Mouse (Mus musculus) kidney, embryonic 16.5 days (tissue): ENCODE measurements at regions not wholly inside any gene's neighbourhood (a gene's known extent, or its start where the extent isn't known, plus 50 kb on each side); places are given as distances from the start of the nearest gene placed in this dataset.

Experiments used
- ATAC-seq: fragments of 200-750 bp; cut with Nextera tagmentation; 2 replicates; pipeline ENCODE4 v1.8.0; 2017; ENCODE audit warnings: moderate TSS enrichment; ENCODE audit not compliant: low FRiP score, low TSS enrichment
- H3K27ac ChIP-seq: fragments of 300-500 bp; sonication (generic); 2 replicates; pipeline ENCODE4 v1.5.1; 2014; ENCODE audit warnings: low read length
- H3K27me3 ChIP-seq: fragments of 300-500 bp; sonication (generic); 2 replicates; pipeline ENCODE4 v1.6.1; 2014; ENCODE audit warnings: low read length, control low read depth, mixed read lengths; ENCODE audit not compliant: insufficient read depth
- H3K36me3 ChIP-seq: fragments of 300-500 bp; sonication (generic); 2 replicates; pipeline ENCODE4 v1.6.1; 2014; ENCODE audit warnings: low read length, control low read depth, mixed read lengths; ENCODE audit not compliant: insufficient read depth
- H3K4me1 ChIP-seq: fragments of 300-500 bp; sonication (generic); 2 replicates; pipeline ENCODE4 v1.6.1; 2014; ENCODE audit warnings: low read length, control low read depth, mixed read lengths; ENCODE audit not compliant: insufficient read depth
- H3K4me2 ChIP-seq: fragments of 300-500 bp; sonication (generic); replicated peaks from 2 replicates; pipeline ENCODE4 v1.6.1; 2014; ENCODE audit warnings: low read depth, low read length
- H3K4me3 ChIP-seq: fragments of 300-500 bp; sonication (generic); 2 replicates; pipeline ENCODE4 v1.5.1; 2014; ENCODE audit warnings: mild to moderate bottlenecking, low read length
- H3K9ac ChIP-seq: fragments of 300-500 bp; sonication (generic); replicated peaks from 2 replicates; pipeline ENCODE4 v1.6.1; 2014; ENCODE audit warnings: low read length
- H3K9me3 ChIP-seq: fragments of 300-500 bp; sonication (generic); 2 replicates; pipeline ENCODE4 v1.6.1; 2016; ENCODE audit warnings: low read length, control low read depth
- WGBS: fragments of 180-500 bp; shearing (Covaris S2); extraction: QIAGEN DNeasy Blood & Tissue Kit; methylation state at CpG from one replicate; pipeline ENCODE4 v1.1.7; 2014; 5-methylcytosine and 5-hydroxymethylcytosine counted together

GRCm38 (mm10) chr2:133134878-133135277, 189.2 kb upstream of the Fermt1 start:
- 73% methylated on average over 3 of the region's 3 CpGs for WGBS
- H3K36me3 ChIP-seq: no peaks in the 10 kb centered on the region
- no peaks in the 10 kb centered on the region for H3K27me3 ChIP-seq
- no peak overlapping the region for H3K4me3 ChIP-seq
- H3K9ac ChIP-seq: no peak overlapping the region
- no peaks in the 10 kb centered on the region for H3K4me1 ChIP-seq
- H3K9me3 ChIP-seq: no peaks in the 10 kb centered on the region
- no peak for ATAC-seq
- no peak overlapping the region for H3K4me2 ChIP-seq
- H3K27ac ChIP-seq: no peak overlapping the region

- H3K4me2 ChIP-seq: no peak overlapping the region
- H3K9ac ChIP-seq: no peak overlapping the region
- H3K4me3 ChIP-seq: no peak overlapping the region
- no peak for ATAC-seq
- H3K9me3 ChIP-seq: no peaks in the 10 kb centered on the region
- no peaks in the 10 kb centered on the region for H3K36me3 ChIP-seq
- H3K27ac ChIP-seq: no peak overlapping the region
- no peaks in the 10 kb centered on the region for H3K4me1 ChIP-seq
- 63% methylated on average over 4 of the region's 4 CpGs for WGBS
- H3K27me3 ChIP-seq: no peaks in the 10 kb centered on the region
Measured at GRCm38 (mm10) chr2:133138877-133139276, 193.2 kb upstream of the Fermt1 start.

- Histone ChIP-seq H3K4me3 (no peak overlapping the region), H3K9ac (no peak overlapping the region), H3K9me3 (no peaks in the 10 kb centered on the region), H3K27me3 (no peaks in the 10 kb centered on the region), H3K27ac (peak overlapping the region; percentile 56; the same call in 1 of the 2 replicates), H3K4me1 (no peaks in the 10 kb centered on the region), H3K36me3 (no peaks in the 10 kb centered on the region), H3K4me2 (no peak overlapping the region)
- ATAC-seq: peak; percentile 59; the same call in 1 of the 2 replicates
- WGBS: 55% methylated on average over 6 of the region's 6 CpGs
Measured at GRCm38 (mm10) chr2:133141341-133142035, 195.8 kb upstream of the Fermt1 start.

GRCm38 (mm10) chr2:133152461-133152860, 206.8 kb upstream of the Fermt1 start:
- H3K4me3 ChIP-seq: no peak overlapping the region
- no peaks in the 10 kb centered on the region for H3K4me1 ChIP-seq
- WGBS: 68% methylated on average over 1 of the region's 1 CpGs
- no peaks in the 10 kb centered on the region for H3K27me3 ChIP-seq
- no peak for ATAC-seq
- no peak overlapping the region for H3K4me2 ChIP-seq
- no peak overlapping the region for H3K27ac ChIP-seq
- H3K9ac ChIP-seq: no peak overlapping the region
- H3K9me3 ChIP-seq: no peaks in the 10 kb centered on the region
- H3K36me3 ChIP-seq: no peaks in the 10 kb centered on the region

- no peaks in the 10 kb centered on the region for H3K27me3 ChIP-seq
- no peak overlapping the region for H3K4me3 ChIP-seq
- no peak for ATAC-seq
- H3K4me2 ChIP-seq: no peak overlapping the region
- no peaks in the 10 kb centered on the region for H3K36me3 ChIP-seq
- H3K4me1 ChIP-seq: no peaks in the 10 kb centered on the region
- 59% methylated on average over 3 of the region's 3 CpGs for WGBS
- no peak overlapping the region for H3K27ac ChIP-seq
- no peaks in the 10 kb centered on the region for H3K9me3 ChIP-seq
- no peak overlapping the region for H3K9ac ChIP-seq
Measured at GRCm38 (mm10) chr2:133156537-133156936, 210.8 kb upstream of the Fermt1 start.

- no peaks in the 10 kb centered on the region for H3K4me1 ChIP-seq
- no peak for ATAC-seq
- no peak overlapping the region for H3K4me3 ChIP-seq
- H3K9ac ChIP-seq: no peak overlapping the region
- H3K27me3 ChIP-seq: no peaks in the 10 kb centered on the region
- H3K9me3 ChIP-seq: no peaks in the 10 kb centered on the region
- H3K36me3 ChIP-seq: no peaks in the 10 kb centered on the region
- no peak overlapping the region for H3K4me2 ChIP-seq
- WGBS: 61% methylated on average over 8 of the region's 8 CpGs
- H3K27ac ChIP-seq: no peak overlapping the region
Measured at GRCm38 (mm10) chr2:133158206-133158605, 212.5 kb upstream of the Fermt1 start.

GRCm38 (mm10) chr2:133159398-133159797, 213.7 kb upstream of the Fermt1 start:
- Histone ChIP-seq H3K4me2 (no peak overlapping the region), H3K27ac (no peak overlapping the region), H3K9ac (no peak overlapping the region), H3K4me3 (no peak overlapping the region), H3K36me3 (no peaks in the 10 kb centered on the region), H3K9me3 (no peaks in the 10 kb centered on the region), H3K4me1 (no peaks in the 10 kb centered on the region), H3K27me3 (no peaks in the 10 kb centered on the region)
- ATAC-seq: no peak
- WGBS: 35% methylated on average over 2 of the region's 2 CpGs

- H3K9me3 ChIP-seq: no peaks in the 10 kb centered on the region
Measured at GRCm38 (mm10) chr2:133176411-133176810, 230.7 kb upstream of the Fermt1 start.

GRCm38 (mm10) chr2:133181216-133181615, 235.5 kb upstream of the Fermt1 start:
- H3K4me1 ChIP-seq: no peaks in the 10 kb centered on the region
- H3K4me3 ChIP-seq: no peak overlapping the region
- 88% methylated on average over 1 of the region's 1 CpGs for WGBS

More at GRCm38 (mm10) chr2:133176411-133176810, 230.7 kb upstream of the Fermt1 start:
- no peaks in the 10 kb centered on the region for H3K4me1 ChIP-seq
- ATAC-seq: peak; percentile 39; the same call in 1 of the 2 replicates
- H3K9ac ChIP-seq: no peak overlapping the region
- H3K27me3 ChIP-seq: no peaks in the 10 kb centered on the region
- H3K36me3 ChIP-seq: no peaks in the 10 kb centered on the region
- no peak overlapping the region for H3K27ac ChIP-seq
- H3K4me3 ChIP-seq: no peak overlapping the region
- H3K4me2 ChIP-seq: no peak overlapping the region
- 61% methylated on average over 3 of the region's 3 CpGs for WGBS

GRCm38 (mm10) chr2:133182920-133183319, 237.2 kb upstream of the Fermt1 start:
- no peak overlapping the region for H3K9ac ChIP-seq
- no peak overlapping the region for H3K4me2 ChIP-seq
- no peaks in the 10 kb centered on the region for H3K9me3 ChIP-seq
- H3K27ac ChIP-seq: no peak overlapping the region
- no peaks in the 10 kb centered on the region for H3K4me1 ChIP-seq
- 68% methylated on average over 4 of the region's 4 CpGs for WGBS
- ATAC-seq: no peak
- no peak overlapping the region for H3K4me3 ChIP-seq
- H3K36me3 ChIP-seq: no peaks in the 10 kb centered on the region
- no peaks in the 10 kb centered on the region for H3K27me3 ChIP-seq

More at GRCm38 (mm10) chr2:133181216-133181615, 235.5 kb upstream of the Fermt1 start:
- ATAC-seq: no peak
- Histone ChIP-seq H3K9me3 (no peaks in the 10 kb centered on the region), H3K36me3 (no peaks in the 10 kb centered on the region), H3K27me3 (no peaks in the 10 kb centered on the region), H3K4me2 (no peak overlapping the region), H3K9ac (no peak overlapping the region), H3K27ac (no peak overlapping the region)
